Mouse (Mus musculus): Measurements from ENCODE around the gene Fbxl4.
A peak's percentile ranks its signal among the peaks of the same experiment; 100 is the strongest.
"Not testable (repeated sequence)": the region's sequence is repeated elsewhere in the genome, so short reads cannot be mapped to it uniquely, and the experiment has no call there.

Fbxl4 gene

DNA sequence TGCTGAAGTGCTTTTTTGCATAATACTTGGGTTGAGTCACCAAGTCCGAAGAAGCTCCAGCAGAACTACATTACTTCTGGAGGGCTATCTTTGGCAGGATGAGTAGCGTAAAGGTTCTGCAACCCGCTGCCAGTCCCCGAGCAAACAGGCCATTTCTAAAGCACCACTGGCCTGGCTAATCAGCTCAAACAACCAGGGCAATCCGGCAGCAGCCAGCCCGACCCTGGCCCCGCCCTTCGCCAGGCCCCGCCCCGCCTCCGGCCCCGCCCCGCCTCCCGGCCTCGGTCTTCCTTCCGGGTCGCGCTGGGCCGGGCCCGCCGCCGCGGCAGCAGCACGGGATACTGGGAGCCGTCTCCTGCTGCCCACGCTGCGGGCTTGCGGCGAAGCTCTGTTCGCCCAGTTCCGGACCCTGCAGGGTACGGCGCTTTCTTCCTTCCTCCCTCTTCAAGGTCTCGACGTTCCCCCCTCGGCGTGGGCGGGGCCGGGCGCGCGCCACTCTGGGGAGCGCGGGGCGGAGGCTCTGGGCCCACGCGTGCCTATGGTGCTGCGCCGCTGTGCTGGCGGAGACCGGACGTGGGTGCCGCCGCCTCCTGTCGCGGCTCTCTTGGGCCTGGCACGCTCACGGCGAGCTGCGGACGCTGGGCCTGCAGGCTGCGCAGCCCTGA lies at the start of gene Fbxl4:
Gene Fbxl4 (plus strand): TSS at position 278 of the 665 bp plus-strand sequence.
- Histone ChIP-seq H3K27me3 (ENCODE audit: control insufficient read depth, insufficient read depth, low read length, poor library complexity, severe bottlenecking) (no peaks in the 10 kb centered on the region), H3K36me3 (ENCODE audit: control insufficient read depth, insufficient read depth, low read length, poor library complexity, severe bottlenecking) (no peaks in the 10 kb centered on the region)
- peak; percentile 91 for DNase-seq (ENCODE audit: low read depth, low spot score)

DNA sequence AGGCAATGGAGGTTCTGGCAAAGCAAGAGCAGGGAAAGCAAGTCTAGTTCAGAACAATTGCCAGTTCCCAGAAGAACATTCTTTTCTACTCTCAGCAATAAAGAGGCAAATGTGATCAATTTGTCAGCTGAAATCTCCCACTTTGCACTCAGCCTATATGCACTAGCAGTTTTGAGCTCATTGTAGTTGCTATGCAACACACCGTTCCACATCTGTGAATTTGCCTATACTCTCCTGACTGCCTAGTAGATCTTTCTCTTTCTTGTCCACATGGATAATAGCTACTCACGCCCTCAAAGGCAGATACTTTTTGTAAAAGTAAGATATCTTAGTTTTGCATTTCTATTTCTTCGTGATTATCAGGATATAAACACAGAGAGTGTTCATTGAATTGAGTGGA lies 42.8 kb upstream of the Fbxl4 start:
- Histone ChIP-seq H3K27me3 (ENCODE audit: control insufficient read depth, insufficient read depth, low read length, poor library complexity, severe bottlenecking) (no peaks in the 10 kb centered on the region), H3K36me3 (ENCODE audit: control insufficient read depth, insufficient read depth, low read length, poor library complexity, severe bottlenecking) (no peaks in the 10 kb centered on the region)
- no peak for DNase-seq (ENCODE audit: low read depth, low spot score)

DNA sequence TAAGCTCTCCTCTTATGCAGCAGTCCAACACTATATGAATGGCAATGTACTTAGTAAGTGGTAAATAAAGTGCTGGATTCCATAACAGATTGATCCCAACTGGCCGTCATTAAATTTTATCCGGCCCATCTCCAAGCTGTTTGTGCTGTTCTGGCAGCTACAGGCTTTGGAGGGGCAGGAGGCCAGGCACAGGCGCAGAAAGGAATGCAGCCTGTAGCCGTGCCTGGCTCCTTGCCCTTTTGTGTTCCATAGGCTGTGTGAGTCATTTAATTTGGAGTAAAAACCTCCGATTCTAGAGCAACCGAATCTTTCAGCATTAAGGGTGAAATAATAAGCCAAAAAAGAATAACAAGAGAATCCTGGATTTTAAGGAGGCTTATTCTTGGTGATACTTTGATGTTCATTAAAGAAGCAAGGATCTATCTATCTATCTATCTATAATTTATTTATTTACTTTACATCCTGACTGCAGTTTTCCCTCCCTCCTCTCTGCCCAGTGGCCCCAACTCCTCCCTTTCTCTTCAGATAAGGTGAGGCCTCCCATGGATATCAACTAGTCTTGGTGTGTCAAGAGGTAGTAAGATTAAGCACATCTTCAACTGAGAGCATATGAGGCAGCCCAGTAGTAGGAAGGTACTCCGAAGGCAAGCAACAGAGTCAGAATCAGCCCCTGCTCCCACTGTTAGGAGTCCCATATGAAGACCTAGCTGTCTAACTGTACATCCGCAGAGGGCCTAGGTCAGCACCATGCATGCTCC lies 14.3 kb upstream of the Fbxl4 start:
- Histone ChIP-seq H3K27me3 (ENCODE audit: control insufficient read depth, insufficient read depth, low read length, poor library complexity, severe bottlenecking) (no peaks in the 10 kb centered on the region), H3K36me3 (ENCODE audit: control insufficient read depth, insufficient read depth, low read length, poor library complexity, severe bottlenecking) (no peaks in the 10 kb centered on the region)
- no peak for DNase-seq (ENCODE audit: low read depth, low spot score)

DNA sequence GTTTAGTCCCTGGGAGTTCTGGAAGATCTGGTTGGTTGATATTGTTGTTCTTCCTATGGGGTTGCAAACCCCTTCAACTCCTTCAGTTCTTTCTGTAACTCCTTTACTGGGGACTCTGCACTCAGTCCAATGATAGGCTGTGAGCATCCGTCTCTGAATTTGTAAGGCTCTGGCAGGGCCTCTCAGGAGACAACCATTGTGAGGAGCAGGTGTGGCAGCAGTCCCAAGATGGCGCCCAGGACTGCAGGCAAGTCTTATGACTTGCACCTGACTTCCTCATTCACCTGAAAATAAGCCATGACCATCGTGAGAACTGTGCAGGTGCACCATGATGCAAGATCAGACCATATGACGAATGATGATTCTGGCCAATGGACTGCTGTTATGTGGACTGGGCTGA lies 8.3 kb upstream of the Fbxl4 start:
- not testable (repeated sequence) for H3K27me3 ChIP-seq (ENCODE audit: control insufficient read depth, insufficient read depth, low read length, poor library complexity, severe bottlenecking); H3K36me3 ChIP-seq (ENCODE audit: control insufficient read depth, insufficient read depth, low read length, poor library complexity, severe bottlenecking); DNase-seq (ENCODE audit: low read depth, low spot score)

DNA sequence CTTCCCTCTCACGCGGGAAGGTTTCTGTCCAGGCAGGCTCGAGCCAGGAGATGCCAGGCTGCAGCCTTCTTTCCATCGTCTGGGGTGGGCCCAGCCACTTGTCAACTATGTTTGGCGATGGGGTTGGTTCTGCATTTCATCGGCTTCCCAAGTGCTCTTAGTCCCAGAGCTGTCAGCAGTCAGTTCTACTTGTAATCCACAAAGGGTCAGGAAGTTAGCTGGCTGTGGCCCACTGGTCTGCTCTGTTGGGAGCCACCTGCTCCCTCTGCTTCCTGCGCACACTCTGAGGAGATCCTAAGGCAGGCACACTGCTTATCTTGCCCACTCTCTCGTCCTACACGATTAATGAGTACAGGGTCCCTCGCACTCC lies 573 bp downstream of the Fbxl4 start:
- DNase-seq (ENCODE audit: low read depth, low spot score): no peak
- no peaks in the 10 kb centered on the region for H3K27me3 ChIP-seq (ENCODE audit: control insufficient read depth, insufficient read depth, low read length, poor library complexity, severe bottlenecking)
- no peaks in the 10 kb centered on the region for H3K36me3 ChIP-seq (ENCODE audit: control insufficient read depth, insufficient read depth, low read length, poor library complexity, severe bottlenecking)

DNA sequence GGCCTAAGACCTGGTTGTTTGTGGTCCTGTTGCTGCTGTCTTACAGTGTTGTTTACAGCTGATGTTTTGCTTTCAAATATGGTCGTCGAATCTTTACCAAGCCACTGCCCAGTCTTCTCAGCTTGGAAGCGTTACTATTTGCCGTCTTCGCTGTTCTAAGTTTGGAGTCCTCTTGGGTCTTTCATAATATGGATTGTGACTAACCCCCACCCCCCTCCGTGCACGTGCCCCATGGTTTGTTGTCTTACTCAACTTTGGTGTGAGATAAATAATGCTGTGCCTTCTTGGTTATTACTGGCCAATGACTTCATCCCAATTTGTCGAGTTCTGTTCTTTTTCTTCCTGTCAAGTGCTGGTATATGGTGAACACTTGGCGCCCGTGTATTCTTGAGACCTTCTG lies 1.1 kb downstream of the Fbxl4 start:
- DNase-seq (ENCODE audit: low read depth, low spot score): no peak
- Histone ChIP-seq H3K27me3 (ENCODE audit: control insufficient read depth, insufficient read depth, low read length, poor library complexity, severe bottlenecking) (no peaks in the 10 kb centered on the region), H3K36me3 (ENCODE audit: control insufficient read depth, insufficient read depth, low read length, poor library complexity, severe bottlenecking) (no peaks in the 10 kb centered on the region)

DNA sequence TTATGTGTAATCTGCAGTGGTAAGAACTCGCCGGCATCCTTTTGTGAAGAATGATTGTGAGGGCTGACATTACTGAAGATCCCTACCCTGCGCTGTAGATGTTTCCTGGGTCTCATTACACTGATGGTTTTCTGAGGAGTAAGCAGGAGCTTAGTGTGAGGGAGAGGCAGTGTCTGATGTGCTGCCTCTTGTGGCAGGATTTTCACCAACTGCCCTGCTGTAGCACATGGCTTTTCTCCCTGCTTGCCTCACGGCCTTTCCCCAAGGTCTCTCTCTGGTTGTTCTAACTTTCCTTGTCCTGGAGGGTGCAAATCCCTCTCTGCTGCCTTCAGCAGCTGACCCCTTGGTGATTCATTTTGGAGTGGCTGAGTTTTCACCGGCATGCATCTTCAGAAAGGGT lies 10.0 kb downstream of the Fbxl4 start:
- DNase-seq (ENCODE audit: low read depth, low spot score): no peak
- no peaks in the 10 kb centered on the region for H3K36me3 ChIP-seq (ENCODE audit: control insufficient read depth, insufficient read depth, low read length, poor library complexity, severe bottlenecking)
- no peaks in the 10 kb centered on the region for H3K27me3 ChIP-seq (ENCODE audit: control insufficient read depth, insufficient read depth, low read length, poor library complexity, severe bottlenecking)

DNA sequence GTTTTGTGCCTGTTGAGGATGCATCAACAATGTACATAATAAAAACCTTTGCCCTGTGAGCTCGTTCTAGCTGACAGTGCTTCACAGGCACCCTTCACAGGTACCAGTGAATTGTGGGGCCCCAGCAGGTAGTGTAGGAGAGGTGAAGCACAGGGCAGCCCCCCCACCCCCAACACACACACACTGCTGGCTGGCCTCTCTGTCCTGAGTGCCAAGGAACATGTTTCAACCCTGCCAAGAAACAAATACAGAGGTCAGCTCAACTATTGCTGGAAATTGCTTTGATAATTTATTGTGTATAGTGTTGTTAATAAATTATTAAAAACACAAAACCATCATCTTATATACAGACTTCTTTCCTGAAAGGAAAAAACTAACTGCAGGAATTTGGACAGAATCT lies 21.2 kb downstream of the Fbxl4 start:
- no peak for DNase-seq (ENCODE audit: low read depth, low spot score)
- Histone ChIP-seq H3K27me3 (ENCODE audit: control insufficient read depth, insufficient read depth, low read length, poor library complexity, severe bottlenecking) (no peaks in the 10 kb centered on the region), H3K36me3 (ENCODE audit: control insufficient read depth, insufficient read depth, low read length, poor library complexity, severe bottlenecking) (no peaks in the 10 kb centered on the region)

DNA sequence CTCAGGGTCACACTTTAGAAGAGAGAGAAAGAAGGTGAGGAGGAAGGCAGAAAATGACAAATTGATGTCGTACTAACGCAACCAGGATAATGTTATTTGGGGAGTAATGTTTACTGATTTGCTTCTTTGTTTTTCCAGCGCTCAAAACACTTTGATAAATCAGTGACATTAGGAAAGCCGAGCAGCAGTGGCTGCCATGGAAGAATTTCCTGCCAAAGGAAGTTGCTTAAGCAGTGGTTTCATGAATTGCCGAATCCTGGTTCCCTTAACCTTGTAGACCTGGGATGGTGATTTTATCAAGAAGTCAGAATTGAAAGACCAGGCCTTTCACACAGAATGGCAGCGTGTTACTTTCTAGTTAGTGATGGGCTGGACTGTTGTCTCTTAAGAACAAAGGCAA lies 23.3 kb downstream of the Fbxl4 start:
- no peaks in the 10 kb centered on the region for H3K27me3 ChIP-seq (ENCODE audit: control insufficient read depth, insufficient read depth, low read length, poor library complexity, severe bottlenecking)
- no peak for DNase-seq (ENCODE audit: low read depth, low spot score)
- no peaks in the 10 kb centered on the region for H3K36me3 ChIP-seq (ENCODE audit: control insufficient read depth, insufficient read depth, low read length, poor library complexity, severe bottlenecking)

DNA sequence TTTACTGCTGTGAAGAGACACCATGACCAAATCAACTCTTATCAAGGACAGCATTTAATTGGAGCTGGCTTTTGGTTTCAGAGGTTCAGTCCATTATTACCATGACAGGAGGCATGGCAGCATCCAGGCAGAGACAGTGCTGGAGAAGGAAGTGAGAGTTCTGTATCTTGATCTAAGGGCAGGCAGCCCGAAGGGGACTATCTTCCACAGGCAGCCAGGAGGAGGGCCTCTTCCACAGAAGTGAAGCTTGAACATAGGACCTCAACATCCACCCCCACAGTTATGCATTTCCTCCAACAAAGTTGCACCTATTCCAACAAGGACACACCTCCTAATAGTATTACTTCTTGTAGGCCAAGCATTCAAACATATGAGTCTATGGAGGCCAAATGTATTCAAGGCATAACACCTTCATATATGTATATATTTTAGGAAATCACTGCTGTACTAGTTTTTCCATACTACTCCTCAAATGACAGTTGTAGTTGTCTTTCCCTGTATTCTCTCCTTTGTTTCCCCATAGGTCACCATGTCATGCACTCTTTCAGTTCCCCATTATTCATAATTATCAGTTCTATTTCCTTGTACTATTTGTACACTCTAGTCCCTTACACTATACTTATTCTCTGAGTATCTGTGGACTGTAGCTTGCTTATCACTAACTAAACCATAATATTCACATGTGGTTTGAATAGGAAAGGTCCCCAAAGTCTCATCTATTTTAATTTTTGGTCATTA lies 26.4 kb downstream of the Fbxl4 start:
- no peaks in the 10 kb centered on the region for H3K36me3 ChIP-seq (ENCODE audit: control insufficient read depth, insufficient read depth, low read length, poor library complexity, severe bottlenecking)
- DNase-seq (ENCODE audit: low read depth, low spot score): no peak

DNA sequence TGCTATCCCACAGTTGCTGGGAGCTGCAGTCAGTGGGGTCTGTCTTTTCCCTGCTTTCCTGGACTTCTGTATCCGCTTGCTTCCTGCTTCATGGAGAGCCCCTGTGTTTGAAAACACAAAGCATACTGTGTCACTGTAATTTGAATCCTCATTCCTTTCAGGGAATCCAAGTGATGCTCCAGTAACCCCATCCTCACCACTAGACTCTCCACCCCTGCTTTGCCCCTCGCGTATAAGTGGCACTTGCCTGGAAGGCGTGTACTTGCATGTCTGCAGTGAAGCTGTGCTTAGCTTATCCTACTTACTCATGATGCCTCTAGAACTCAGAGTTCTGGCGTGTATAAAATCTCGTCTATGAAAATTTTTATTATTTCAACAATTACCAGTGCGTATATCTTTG lies 32.7 kb downstream of the Fbxl4 start:
- Histone ChIP-seq H3K36me3 (ENCODE audit: control insufficient read depth, insufficient read depth, low read length, poor library complexity, severe bottlenecking) (no peaks in the 10 kb centered on the region), H3K27me3 (ENCODE audit: control insufficient read depth, insufficient read depth, low read length, poor library complexity, severe bottlenecking) (no peaks in the 10 kb centered on the region; the same call in 1 of the 2 replicates)
- no peak for DNase-seq (ENCODE audit: low read depth, low spot score)

More for the DNA sequence above, 26.4 kb downstream of the Fbxl4 start:
- no peaks in the 10 kb centered on the region for H3K27me3 ChIP-seq (ENCODE audit: control insufficient read depth, insufficient read depth, low read length, poor library complexity, severe bottlenecking)

DNA sequence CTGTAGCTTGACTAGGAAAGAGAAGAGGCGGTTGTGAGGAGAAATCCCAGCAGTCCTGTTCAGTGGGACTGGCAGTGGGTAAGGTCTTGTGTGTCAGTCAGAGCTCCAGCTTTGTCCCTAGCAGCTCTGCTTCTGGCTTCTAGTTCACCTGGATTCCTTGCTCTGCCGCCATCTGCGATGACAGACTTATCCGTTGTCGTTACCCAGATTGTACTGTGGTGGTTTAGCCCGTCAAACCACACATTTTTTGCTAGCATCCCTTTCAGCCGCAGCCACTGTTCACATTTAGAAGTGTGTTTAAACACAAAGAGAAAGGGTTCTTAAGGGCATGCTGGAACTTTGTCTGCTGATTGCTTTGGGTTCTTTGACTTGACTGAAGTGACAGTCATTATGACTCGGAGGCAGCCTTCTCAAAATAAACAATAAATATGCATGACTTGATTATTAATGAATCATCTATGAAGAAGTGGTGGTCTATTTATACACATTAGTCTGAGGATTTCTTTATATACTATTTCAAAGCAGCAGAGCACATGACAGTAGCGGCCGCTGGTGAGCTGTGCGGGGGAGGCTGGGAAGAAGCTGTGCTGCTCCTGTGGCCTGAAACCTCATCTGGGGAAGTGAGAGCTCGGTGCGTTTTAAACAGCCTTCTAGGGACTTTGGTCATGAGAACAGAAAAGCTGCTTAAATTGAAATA lies 35.6 kb downstream of the Fbxl4 start:
- peak; percentile 50 for DNase-seq (ENCODE audit: low read depth, low spot score)
- no peaks in the 10 kb centered on the region; the same call in 1 of the 2 replicates for H3K36me3 ChIP-seq (ENCODE audit: control insufficient read depth, insufficient read depth, low read length, poor library complexity, severe bottlenecking)
- no peaks in the 10 kb centered on the region; the same call in 1 of the 2 replicates for H3K27me3 ChIP-seq (ENCODE audit: control insufficient read depth, insufficient read depth, low read length, poor library complexity, severe bottlenecking)

DNA sequence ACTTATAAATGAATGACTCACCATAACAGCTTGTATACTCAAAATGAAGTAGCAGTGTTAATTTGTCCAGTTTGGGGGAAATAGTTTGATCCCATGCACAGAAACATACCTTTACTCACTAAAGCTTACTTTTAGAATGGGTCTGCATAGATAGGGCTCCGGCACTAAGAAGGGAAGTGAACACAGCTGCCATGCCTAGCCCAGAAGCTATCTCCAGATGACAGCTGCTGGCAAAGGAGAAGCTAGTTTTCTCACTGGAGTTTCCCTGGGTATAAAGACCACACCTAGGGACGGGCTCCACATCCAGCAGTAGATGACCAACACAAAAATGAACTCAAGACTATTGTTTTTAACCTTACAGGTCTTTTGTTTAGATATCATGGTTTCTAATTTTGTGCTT lies 38.1 kb downstream of the Fbxl4 start:
- Histone ChIP-seq H3K36me3 (ENCODE audit: control insufficient read depth, insufficient read depth, low read length, poor library complexity, severe bottlenecking) (no peaks in the 10 kb centered on the region; the same call in 1 of the 2 replicates), H3K27me3 (ENCODE audit: control insufficient read depth, insufficient read depth, low read length, poor library complexity, severe bottlenecking) (no peaks in the 10 kb centered on the region; the same call in 1 of the 2 replicates)
- DNase-seq (ENCODE audit: low read depth, low spot score): no peak

DNA sequence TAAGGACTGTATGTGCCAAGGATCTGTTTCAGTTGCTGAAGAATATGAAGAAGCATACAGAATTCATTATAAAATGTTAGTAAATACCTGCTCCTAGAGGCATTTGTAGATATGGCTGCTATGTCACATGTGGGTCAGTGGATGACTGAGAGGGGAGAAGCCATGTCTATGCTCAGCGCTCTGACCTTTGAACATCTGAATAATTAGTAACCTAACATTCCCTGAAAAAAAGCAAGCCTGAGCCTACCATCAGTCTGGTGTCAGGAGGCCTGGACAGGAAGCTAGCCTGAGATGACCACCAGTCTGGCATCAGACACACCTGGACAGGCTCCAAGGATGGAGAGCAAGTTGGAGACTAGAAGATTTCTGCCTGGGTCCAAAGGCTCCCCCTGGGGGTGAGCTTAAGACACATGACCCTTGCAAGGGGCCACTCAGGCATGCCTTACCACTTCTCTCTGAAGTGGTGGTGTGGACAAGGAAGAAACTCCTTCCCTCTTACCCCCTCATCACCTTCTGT lies 39.2 kb downstream of the Fbxl4 start:
- Histone ChIP-seq H3K36me3 (ENCODE audit: control insufficient read depth, insufficient read depth, low read length, poor library complexity, severe bottlenecking) (no peaks in the 10 kb centered on the region; the same call in 1 of the 2 replicates), H3K27me3 (ENCODE audit: control insufficient read depth, insufficient read depth, low read length, poor library complexity, severe bottlenecking) (no peaks in the 10 kb centered on the region; the same call in 1 of the 2 replicates)
- DNase-seq (ENCODE audit: low read depth, low spot score): peak; percentile 26

Data from splenic B cell, adult 2 months (primary cell).